Mouse (Mus musculus): ENCODE results near the gene Urod.

GRCm38 (mm10) chr4:116976503-116976902, 17.7 kb downstream of the Urod start:
- TF ChIP-seq CTCF (IDR thresholded peaks at IDR 0.05; ENCODE audit: insufficient read depth, low read length) = no peak
- TF ChIP-seq POLR2A (IDR thresholded peaks at IDR 0.05; ENCODE audit: borderline replicate concordance, extremely low read depth, low read depth, low read length) = no peak

Data from lung, adult 2 months (tissue).